Mouse (Mus musculus) layer of hippocampus, adult 9-10 months (tissue): ENCODE results near the gene Galnt2.

Source experiments
- DNase-seq: peaks from one replicate; pipeline ENCODE4 v3.0.0; 2022; ENCODE audit warnings: low spot score

Gene Galnt2

GRCm38 (mm10) chr8:124272792-124273191 is 41.6 kb downstream of the Galnt2 start:
- no peak for DNase-seq

- DNase-seq: no peak
Measured at GRCm38 (mm10) chr8:124273606-124274218, 42.5 kb downstream of the Galnt2 start.

- DNase-seq: no peak
Measured at GRCm38 (mm10) chr8:124274441-124275120, 43.4 kb downstream of the Galnt2 start.

DNA sequence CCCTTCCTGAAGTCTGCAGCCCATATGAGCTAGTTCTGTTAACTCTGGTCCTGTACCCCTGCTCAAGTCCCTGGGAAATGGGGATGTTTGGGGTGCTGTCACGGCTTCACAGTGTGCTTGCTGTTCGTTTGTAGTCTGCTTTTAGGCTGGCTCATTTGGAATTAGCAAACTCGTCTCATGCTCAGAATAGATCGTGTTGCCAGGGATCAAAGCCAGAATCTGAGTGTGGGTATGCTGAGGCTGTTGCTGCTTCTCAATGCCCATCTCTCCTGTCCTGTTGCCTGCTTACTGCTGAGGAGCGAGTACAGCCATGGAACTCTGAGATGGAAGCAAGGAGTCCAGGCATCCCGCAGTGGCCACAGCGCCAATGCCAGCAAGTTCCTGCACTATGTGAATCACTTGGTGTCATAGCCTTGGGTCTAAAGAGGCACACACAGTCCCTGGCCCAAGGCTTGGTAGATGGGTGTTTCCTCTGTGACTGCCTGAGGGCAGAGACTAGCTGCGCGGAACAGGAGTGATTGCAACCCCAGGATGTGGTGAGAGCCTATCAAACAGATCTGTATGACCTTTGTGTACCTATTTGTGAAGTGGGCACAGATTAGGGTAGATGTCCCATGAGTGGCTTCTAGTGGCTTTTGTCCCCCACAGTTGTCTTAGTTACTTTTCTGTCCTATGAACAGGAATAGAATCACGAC is 44.3 kb downstream of the Galnt2 start:
- DNase-seq: no peak

DNA sequence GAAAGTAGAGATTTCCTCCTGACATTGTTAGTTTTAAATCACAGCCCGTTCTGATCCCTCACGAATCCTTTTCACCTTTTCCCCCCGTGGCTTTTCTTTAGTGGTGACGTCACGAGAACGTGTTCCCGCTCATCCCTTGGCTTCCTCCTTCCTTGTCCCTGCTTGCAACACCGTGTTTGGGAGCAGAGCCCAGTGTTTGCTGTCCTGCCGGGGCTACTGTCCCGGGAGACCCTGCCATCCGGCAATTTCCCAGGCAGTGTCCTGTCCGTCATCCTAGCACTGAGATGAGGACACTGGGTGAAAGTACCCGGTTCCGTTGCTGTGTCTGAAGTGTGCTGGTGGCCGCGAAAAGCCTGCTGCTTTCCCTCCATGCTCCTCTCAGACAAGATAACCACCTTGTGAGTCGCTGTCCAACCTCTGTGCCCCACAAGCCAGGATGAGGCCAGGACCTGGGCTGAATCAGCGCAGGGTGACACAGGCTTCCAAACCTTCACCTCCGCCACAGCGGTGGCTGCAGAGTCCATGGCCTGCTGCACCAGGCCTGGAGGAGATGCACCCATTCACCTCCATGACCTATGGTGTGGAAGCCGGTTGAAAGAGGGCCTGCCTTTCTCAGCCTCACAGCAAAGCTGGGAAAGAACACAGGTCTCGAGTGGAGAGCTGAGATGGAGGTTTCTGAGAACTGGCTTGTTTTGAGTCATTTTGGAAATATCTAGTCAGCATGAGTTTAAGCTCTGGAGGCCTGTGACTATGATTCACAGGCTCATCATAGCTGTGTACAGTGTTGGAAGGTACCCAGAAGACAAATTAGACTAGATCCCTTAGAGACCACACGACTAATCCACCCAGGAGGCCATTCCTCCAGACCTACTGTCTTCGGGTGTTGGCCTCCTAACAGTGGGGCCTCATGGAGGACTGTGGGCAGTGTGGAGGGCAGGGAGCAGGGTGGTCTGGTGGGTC is 47.0 kb downstream of the Galnt2 start:
- no peak for DNase-seq

DNA sequence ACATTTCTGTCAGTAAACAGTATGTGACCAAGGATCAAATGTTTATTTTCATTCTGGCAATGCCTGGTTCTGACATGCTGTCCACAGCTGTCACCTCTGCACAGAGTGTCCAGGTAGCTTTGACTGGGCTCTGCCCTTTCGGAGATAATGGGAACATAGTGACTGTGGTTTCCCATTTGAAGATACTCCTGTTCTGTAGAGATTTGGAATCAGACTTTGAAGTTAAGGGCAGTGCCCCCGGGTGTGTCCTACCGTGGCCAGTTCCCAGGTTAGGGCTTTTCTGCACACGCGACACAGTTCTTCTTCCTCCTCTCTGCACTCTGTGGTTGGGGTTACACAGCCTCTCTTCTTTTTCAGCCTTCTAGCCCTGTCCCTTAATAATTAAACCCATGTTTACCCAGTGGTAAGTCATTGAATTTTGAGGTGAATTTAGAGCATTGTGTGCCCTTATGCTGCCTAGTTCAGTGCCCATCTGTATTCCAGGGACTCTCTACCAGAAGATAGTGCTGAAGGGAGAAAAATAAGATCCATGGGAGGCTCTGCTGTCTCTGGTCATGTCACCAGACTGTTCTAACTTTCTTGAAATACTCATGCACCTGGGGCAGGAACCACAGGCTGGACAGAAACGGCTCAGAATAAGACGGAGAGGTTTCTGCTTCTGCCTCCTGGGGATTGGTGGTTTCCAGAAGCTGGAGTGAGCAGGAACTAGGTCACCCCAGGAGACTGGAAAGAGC is 47.9 kb downstream of the Galnt2 start:
- DNase-seq: no peak

GRCm38 (mm10) chr8:124279690-124279985 is 48.4 kb downstream of the Galnt2 start:
- no peak for DNase-seq

- no peak for DNase-seq
Measured at GRCm38 (mm10) chr8:124281700-124282541, 50.7 kb downstream of the Galnt2 start.

- no peak for DNase-seq
Measured at GRCm38 (mm10) chr8:124282878-124283630, 51.9 kb downstream of the Galnt2 start.

GRCm38 (mm10) chr8:124283644-124284332 is 52.6 kb downstream of the Galnt2 start:
- DNase-seq: no peak

GRCm38 (mm10) chr8:124284333-124284711 is 53.1 kb downstream of the Galnt2 start:
- no peak for DNase-seq

GRCm38 (mm10) chr8:124284984-124285576 is 53.9 kb downstream of the Galnt2 start:
- DNase-seq: no peak

- no peak for DNase-seq
Measured at GRCm38 (mm10) chr8:124286461-124287124, 55.4 kb downstream of the Galnt2 start.

DNA sequence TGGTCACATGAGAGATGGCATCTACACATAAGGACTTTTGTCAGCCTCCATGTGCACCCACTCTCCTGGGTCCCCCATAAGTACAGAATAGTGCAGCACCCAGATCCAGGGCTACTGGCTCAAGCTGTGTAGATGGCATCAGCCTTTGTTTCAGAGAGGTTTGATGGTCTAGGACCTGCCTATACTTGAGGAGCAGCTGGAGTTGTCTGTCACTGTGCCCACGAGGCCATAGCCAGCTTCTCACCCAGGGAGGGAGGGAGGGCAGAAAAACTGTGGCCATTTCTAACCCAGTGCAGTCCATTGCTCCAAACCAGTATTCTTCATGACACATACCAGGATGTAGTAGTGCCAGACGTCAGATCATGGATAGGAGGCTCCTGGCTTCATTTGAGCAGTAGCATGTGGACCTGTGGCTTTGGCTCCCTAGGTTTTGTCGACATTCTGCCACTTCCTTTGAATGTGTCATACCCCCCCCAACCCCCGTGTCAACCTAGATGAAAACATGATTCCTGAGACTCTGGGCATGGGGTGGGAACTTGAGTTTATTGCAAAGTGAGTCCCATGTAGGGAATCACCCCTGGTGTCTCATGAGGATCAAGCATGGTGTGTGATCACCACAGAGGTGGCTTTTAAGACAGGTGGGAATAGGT is 57.1 kb downstream of the Galnt2 start:
- DNase-seq: no peak

DNA sequence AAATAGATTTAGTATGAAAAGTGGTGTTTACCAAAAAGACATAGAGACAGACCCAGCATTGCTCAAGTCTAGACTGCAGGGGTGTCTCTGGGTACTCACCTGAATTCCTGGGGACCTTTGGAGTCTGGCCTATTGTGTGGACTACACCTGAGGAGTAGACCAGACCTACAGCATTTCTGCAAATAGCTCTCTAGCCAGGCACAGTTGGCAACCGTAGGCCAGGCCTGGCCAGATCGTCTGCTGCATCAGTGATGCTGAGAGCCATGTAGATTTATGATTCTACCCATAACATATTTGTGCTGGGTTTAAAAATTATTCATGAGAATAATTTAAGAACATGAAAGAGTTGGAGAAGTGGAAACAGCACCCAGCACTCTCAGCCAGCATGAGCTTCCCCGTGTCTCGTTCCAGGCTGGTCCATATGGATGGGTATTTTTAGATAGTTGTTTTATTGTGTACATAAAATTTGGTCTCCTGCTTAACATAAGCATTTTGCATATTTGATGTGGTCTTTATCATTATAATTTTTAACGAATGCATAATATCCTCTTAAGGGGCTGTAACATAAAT is 58.4 kb downstream of the Galnt2 start:
- no peak for DNase-seq

DNA sequence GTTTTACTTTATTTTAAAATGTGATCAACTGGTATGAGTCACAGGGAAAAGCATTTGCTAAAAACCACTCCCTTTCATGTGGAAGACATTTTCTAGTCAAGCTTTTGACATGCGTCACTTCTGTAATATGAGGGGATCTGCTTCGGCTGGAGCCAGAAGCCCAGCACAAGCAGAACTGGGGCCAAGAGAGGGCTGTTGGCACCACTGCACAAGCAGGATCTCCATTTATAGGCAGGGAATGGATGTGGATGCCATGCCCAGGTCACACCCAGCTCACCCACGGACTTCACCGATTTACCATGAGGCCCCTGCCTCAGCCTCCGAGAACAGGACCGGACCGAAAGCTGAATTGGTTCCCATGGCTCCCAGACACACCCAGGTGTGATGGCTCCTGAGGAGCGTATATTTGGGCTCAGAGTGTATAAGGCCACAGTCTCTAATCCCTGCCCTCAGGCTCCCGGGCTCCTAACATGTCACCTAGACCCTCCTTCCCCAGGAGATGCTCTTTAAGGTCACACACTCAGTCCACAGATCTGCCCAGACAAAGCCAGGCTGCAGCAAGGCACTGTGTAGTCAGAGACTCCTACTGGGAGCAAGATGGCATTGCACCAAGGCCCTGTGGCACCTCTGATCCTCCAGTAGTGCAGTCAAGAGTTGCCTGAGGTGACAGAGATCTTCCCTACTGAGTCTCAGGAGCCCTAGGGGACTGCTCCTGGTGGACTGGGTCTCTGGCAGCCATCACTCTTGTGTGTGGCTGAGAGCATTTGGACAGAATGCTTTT is 59.9 kb downstream of the Galnt2 start:
- no peak for DNase-seq

- no peak for DNase-seq
Measured at GRCm38 (mm10) chr8:124291693-124292092, 60.5 kb downstream of the Galnt2 start.
